ENCODE assay signal across 25 mouse cellular contexts in genomic region chr2:57354848-57355247, GRCm38 (mm10).
"Had no signal": no experiment of that assay in that cellular context is flagged by ENCODE, and none has a peak within 500 bp of the region (broad histone marks: within the 10 kb centered on the region; RNA-seq: fewer than 3 reads in every experiment).

No protein-coding gene starts in this region.

- H3K27ac ChIP-seq: gastrocnemius, adult 2 months; heart, embryonic 10.5 days; hindbrain, embryonic 13.5 days; hindbrain, embryonic 15.5 days; hindbrain, postnatal 0 days; kidney, embryonic 15.5 days; kidney, postnatal 0 days; limb, embryonic 15.5 days; liver, embryonic 12.5 days; liver, embryonic 14.5 days had no signal

- H3K27me3 ChIP-seq: heart, embryonic 12.5 days; hindbrain, embryonic 13.5 days; hindbrain, embryonic 15.5 days; kidney, embryonic 15.5 days; limb, embryonic 13.5 days; limb, embryonic 15.5 days; liver, embryonic 12.5 days had no signal

- H3K4me3 ChIP-seq: gastrocnemius, adult 2 months; heart, embryonic 10.5 days; heart, embryonic 12.5 days; hindbrain, embryonic 13.5 days; hindbrain, embryonic 15.5 days; kidney, embryonic 15.5 days; limb, embryonic 13.5 days; limb, embryonic 15.5 days; liver, embryonic 12.5 days had no signal

- H3K4me1 ChIP-seq: heart, embryonic 10.5 days had no signal

- H3K9ac ChIP-seq: heart, embryonic 12.5 days; hindbrain, embryonic 13.5 days; hindbrain, embryonic 15.5 days; kidney, embryonic 15.5 days; limb, embryonic 13.5 days; limb, embryonic 15.5 days; liver, embryonic 12.5 days; liver, embryonic 14.5 days had no signal

- DNase-seq: gastrocnemius, adult 2 months; gastrocnemius, postnatal 10 days; gastrocnemius, postnatal 36 days; heart, adult 18-20 months; heart, postnatal 10 days; kidney, adult 11 months; kidney, adult 2 months; kidney, adult 9 months; kidney, postnatal 14 days; kidney, postnatal 36 days; layer of hippocampus, adult 9-11 months; layer of hippocampus, postnatal 36 days; left cerebral cortex, postnatal 4 days had no signal

- ATAC-seq: hindbrain, postnatal 0 days; intestine, embryonic 16.5 days; liver, embryonic 12.5 days had no signal

- H3K36me3 ChIP-seq: heart, embryonic 10.5 days; hindbrain, embryonic 13.5 days; hindbrain, embryonic 15.5 days had no signal

- H3K9me3 ChIP-seq: heart, embryonic 10.5 days; heart, embryonic 12.5 days; hindbrain, embryonic 13.5 days; hindbrain, embryonic 15.5 days; kidney, embryonic 15.5 days; limb, embryonic 13.5 days; limb, embryonic 15.5 days; liver, embryonic 12.5 days had no signal

- H3K4me2 ChIP-seq: heart, embryonic 12.5 days; hindbrain, embryonic 13.5 days; hindbrain, embryonic 15.5 days; kidney, embryonic 15.5 days; limb, embryonic 13.5 days; limb, embryonic 15.5 days; liver, embryonic 12.5 days had no signal
